Mouse (Mus musculus): ENCODE data around the gene Hps4. TPM values are rescaled to one million over a fixed set of nuclear protein-coding genes. Genes with fewer than 3 reads are reported as not detected.
A peak's percentile ranks its signal among the peaks of the same experiment; 100 is the strongest.

Gene Hps4
- 40.0 and 44.0 TPM in 2 replicates for polyA plus RNA-seq (2016; fragmentation: Nextera tagmentation; extraction: Ambion mirVana)

DNA sequence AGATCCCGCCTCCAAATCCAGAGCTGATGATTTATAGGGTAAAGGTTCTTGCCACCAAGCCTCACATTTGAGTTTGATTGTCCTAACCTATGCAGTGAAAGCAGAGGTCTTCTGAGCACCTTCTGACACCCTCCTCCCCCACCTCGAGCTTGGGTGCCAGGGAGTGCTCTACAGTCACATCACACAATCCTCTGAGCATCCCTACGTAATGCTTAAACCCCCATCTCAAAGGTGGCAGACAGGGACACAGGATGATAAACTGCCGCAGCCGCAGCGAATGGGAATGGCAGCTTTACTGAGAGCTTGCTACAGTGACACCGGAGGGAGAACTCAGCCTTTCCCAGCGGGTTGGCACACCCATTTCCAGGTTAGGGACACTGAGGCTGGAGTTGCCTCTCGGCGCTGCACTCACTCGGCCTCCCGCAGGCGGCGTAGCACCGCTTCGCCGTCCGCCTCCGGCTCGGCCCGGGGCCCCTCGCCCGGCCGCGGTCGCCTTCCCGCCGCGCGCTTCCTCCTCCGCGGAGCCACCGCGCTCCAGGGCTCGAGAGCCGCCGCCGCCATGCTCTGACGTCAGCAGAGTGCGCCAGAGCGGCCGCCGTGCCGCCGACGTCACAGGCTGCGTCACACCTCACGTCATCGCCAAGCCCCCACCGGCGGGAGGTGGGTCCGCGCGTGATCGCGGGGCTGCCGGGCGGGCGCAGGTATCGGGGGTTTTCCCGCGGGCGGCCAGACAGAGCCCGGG lies at the start of gene Hps4, which contains the start of gene Srrd:
Hps4 (plus strand) TSS at position 621 of the 742 bp plus-strand sequence.
Srrd (minus strand) TSS at position 578 of the 742 bp plus-strand sequence.
- peak within 1 kb of the TSS; percentile 79 for H3K4me3 ChIP-seq
- H3K9ac ChIP-seq = peak within 1 kb of the TSS; percentile 82
- H3K27me3 ChIP-seq = no peaks in the 10 kb centered on the region
- WGBS = 2% methylated on average over 61 of the region's 64 CpGs
- peaks cover 23% of the 10 kb centered on the region for H3K4me1 ChIP-seq
- peak within 1 kb of the TSS; percentile 85 for H3K4me2 ChIP-seq (replicated peaks)
- ATAC-seq (ENCODE audit: insufficient number of reproducible peaks, insufficient read depth, low FRiP score, low TSS enrichment) = no peak
- peaks cover 30% of the 10 kb centered on the region for H3K36me3 ChIP-seq
- peak within 1 kb of the TSS; percentile 51; the same call in 1 of the 2 replicates for H3K27ac ChIP-seq
- H3K9me3 ChIP-seq = no peaks in the 10 kb centered on the region

DNA sequence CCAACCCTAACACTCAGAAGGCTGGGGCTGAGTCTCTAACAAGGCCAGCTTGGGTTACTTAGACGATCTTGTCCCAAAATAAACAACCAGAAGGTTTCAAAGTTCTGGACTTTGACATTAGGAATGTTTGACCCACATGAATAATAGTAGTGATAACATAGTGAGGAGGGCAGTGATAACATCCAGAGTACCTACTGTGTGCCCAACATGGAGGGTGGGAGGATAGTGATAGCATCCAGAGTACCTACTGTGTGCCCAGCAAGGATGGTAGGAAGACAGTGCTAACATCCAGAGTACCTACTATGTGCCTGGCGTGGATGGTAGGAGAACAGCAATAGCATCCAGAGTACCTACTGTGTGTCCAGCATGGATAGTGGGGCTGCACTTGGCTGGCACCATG lies 49.1 kb upstream of the Hps4 start:
- no peak overlapping the region for H3K4me2 ChIP-seq (replicated peaks)
- H3K27me3 ChIP-seq = no peaks in the 10 kb centered on the region
- peaks cover 12% of the 10 kb centered on the region; the same call in 1 of the 2 replicates for H3K4me1 ChIP-seq
- H3K9me3 ChIP-seq = no peaks in the 10 kb centered on the region
- ATAC-seq (ENCODE audit: insufficient number of reproducible peaks, insufficient read depth, low FRiP score, low TSS enrichment) = no peak
- no peaks in the 10 kb centered on the region for H3K36me3 ChIP-seq
- no peak overlapping the region for H3K9ac ChIP-seq
- H3K27ac ChIP-seq = no peak overlapping the region
- WGBS = 71% methylated on average over 2 of the region's 2 CpGs
- H3K4me3 ChIP-seq = no peak overlapping the region

DNA sequence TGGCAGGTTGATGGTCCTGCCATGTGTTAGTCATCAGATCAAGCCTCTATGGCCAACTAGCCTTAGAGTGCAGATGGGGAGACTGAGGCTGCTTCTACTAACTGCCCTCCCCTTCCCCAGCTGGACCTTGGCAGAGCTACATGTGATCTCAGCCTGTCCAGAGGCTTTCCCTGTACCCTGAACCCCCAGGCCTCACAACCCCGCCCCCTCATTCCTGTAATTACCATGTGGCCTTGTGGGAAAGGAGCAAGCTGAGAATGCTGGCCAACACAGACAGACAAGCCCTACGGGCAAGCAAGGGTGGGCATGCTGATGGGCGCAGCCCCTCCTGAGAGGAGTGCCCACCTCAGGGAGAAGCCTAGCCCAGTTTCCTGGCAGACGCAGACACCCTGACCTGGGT lies 48.2 kb upstream of the Hps4 start:
- H3K4me1 ChIP-seq = peaks cover 12% of the 10 kb centered on the region; the same call in 1 of the 2 replicates
- no peak overlapping the region for H3K4me2 ChIP-seq (replicated peaks)
- ATAC-seq (ENCODE audit: insufficient number of reproducible peaks, insufficient read depth, low FRiP score, low TSS enrichment) = no peak
- no peaks in the 10 kb centered on the region for H3K36me3 ChIP-seq
- no peak overlapping the region for H3K4me3 ChIP-seq
- H3K9ac ChIP-seq = no peak overlapping the region
- no peaks in the 10 kb centered on the region for H3K9me3 ChIP-seq
- WGBS = 71% methylated on average over 4 of the region's 4 CpGs
- H3K27me3 ChIP-seq = no peaks in the 10 kb centered on the region
- H3K27ac ChIP-seq = no peak overlapping the region

DNA sequence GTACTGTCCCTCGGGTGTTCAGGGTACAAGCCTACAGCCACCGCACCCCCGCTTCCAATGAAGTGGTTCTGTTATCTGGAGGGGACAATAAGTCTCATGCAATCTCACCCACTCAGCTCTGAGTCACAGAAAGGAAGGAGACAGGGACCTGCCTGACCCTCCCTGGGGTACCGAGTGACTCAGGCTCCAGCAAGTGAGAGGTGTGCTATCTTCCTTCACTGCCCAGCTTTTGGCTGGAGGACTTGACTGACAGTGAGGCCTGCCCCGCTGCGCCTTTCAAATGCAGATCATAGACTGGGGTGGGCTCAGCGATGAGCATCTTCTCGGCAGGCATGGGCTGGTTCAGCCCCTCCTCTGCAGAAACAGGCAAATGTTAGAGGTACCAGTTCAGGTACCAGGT lies 47.7 kb upstream of the Hps4 start:
- Histone ChIP-seq H3K9me3 (no peaks in the 10 kb centered on the region), H3K4me1 (peaks cover 12% of the 10 kb centered on the region; the same call in 1 of the 2 replicates), H3K9ac (no peak overlapping the region; the same call in 1 of the 2 replicates), H3K36me3 (no peaks in the 10 kb centered on the region), H3K4me3 (no peak overlapping the region), H3K4me2 (replicated peaks) (no peak overlapping the region), H3K27ac (no peak overlapping the region), H3K27me3 (no peaks in the 10 kb centered on the region)
- 53% methylated on average over 8 of the region's 8 CpGs for WGBS
- no peak for ATAC-seq (ENCODE audit: insufficient number of reproducible peaks, insufficient read depth, low FRiP score, low TSS enrichment)

DNA sequence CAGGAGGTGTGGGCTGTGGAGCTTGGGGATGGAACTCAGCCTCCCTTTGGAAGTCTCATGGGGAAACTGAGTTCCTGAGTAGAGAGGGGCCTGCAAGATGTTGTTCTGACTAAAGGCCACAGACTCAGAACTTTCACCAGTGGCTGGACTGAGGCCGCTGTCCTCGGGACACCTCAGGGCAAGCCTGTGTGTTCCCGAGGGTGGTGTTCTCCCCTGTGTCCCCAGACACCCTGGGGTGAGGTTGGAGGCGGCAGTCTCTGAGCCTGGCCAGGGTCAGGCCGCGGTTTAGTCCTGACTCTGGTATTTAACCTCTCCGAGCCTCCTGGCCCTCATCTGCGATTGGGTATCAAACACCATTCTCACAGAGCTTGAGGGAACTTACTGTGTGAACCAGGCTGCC lies 47.3 kb upstream of the Hps4 start:
- Histone ChIP-seq H3K27me3 (no peaks in the 10 kb centered on the region), H3K36me3 (no peaks in the 10 kb centered on the region), H3K4me1 (peaks cover 12% of the 10 kb centered on the region; the same call in 1 of the 2 replicates), H3K4me3 (no peak overlapping the region), H3K9ac (no peak overlapping the region; the same call in 1 of the 2 replicates), H3K27ac (no peak overlapping the region), H3K4me2 (replicated peaks) (no peak overlapping the region), H3K9me3 (no peaks in the 10 kb centered on the region)
- no peak for ATAC-seq (ENCODE audit: insufficient number of reproducible peaks, insufficient read depth, low FRiP score, low TSS enrichment)
- 51% methylated on average over 8 of the region's 8 CpGs for WGBS

DNA sequence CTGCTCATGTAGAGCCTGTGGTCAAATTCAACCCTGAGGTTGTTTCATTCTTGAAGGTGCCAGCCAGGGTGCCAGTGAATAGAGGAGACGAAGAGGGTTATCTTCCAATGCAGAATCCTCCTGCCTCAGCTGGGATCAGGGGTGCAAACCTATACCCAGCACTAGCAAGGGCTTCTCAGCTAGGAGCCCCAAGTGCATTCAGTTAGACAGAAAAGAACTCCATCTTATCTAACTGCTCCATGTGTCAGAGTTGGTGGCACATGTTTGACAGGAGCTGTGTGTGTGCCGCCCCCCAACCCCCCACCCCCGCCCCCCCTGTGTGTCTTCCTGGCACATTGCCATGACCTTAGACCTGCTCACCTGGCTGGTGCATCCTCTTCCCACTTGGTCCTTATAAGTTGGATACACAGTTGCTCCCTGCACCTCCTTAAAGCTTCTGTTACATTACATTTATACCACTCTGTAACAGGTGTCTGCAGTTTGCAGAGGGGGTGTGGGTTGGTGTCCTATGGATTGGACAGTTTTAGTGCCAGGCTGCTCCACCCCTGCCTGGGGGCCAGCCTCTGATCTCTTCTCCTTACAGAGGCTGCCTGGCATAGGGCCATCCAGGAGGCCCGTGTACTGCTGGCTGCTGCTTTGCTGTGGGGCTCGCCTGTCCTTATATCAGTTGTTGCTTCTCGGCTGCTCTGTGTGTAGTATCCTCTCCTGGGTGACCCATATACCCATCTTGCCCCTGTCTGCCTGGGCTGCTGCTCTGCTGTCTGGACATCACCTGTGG lies 46.3 kb upstream of the Hps4 start:
- ATAC-seq (ENCODE audit: insufficient number of reproducible peaks, insufficient read depth, low FRiP score, low TSS enrichment) = no peak
- Histone ChIP-seq H3K36me3 (no peaks in the 10 kb centered on the region), H3K9me3 (no peaks in the 10 kb centered on the region), H3K4me3 (no peak overlapping the region), H3K27me3 (no peaks in the 10 kb centered on the region), H3K4me1 (peaks cover 12% of the 10 kb centered on the region; the same call in 1 of the 2 replicates), H3K4me2 (replicated peaks) (no peak overlapping the region), H3K9ac (no peak overlapping the region), H3K27ac (no peak overlapping the region)
- 84% methylated on average over 6 of the region's 6 CpGs for WGBS

DNA sequence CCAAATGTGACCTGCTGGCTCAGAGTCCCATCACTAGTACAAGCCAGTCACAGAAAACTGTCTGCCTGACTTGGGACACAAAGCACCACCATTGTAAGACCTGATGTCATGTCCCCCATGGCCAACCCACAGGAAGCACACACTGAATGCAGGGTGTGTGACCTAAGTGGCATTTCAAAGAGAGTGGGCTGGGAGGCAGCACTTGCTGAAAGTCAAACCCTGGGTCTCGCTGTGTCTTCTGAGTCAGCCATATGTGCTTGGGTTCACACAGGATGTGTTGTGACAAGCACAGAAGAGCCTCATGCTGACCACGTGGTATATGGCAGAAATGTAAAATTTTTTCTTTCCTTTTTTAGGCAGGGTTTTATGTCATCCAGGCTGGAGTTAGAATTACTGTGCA lies 45.6 kb upstream of the Hps4 start:
- ATAC-seq (ENCODE audit: insufficient number of reproducible peaks, insufficient read depth, low FRiP score, low TSS enrichment) = no peak
- Histone ChIP-seq H3K4me2 (replicated peaks) (no peak overlapping the region), H3K27ac (no peak overlapping the region), H3K4me1 (peaks cover 12% of the 10 kb centered on the region; the same call in 1 of the 2 replicates), H3K4me3 (no peak overlapping the region), H3K27me3 (no peaks in the 10 kb centered on the region), H3K9me3 (no peaks in the 10 kb centered on the region), H3K36me3 (no peaks in the 10 kb centered on the region), H3K9ac (no peak overlapping the region)
- WGBS = 56% methylated on average over 2 of the region's 2 CpGs

DNA sequence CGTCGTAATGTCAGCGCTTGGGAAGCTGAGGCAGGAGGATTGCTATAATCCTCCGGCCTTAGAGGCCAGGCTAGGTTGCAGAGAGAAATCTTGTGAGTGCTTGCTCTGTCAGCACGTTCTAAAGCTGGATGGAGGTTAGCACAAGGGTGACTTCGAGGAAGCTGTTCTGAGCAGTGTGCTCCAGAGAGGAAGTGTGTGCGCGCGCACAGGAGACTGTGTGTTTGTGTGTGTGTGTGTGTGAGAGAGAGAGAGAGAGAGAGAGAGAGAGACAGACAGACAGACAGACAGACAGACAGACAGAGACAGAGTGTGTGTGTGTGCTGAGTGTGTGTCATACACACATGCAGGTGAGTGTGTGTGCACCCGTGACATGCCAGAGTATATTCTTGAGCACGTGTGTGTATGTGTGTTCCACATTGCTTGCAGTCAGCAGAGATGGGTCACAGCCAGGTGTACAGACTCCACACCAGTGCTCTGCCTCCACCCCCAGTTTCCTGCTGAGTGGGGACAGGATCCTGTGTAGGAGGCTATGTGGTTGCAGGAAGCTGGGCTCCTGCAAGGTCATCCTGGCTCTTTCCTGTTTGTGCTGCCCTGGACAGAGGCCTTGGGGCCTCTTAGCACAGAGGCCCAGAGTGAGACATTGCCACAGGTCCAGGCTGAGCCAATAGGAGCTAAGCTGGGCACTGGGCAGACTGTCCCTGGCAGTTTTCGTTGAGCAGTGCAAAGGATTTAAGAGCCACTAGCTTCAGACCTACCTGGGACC lies 44.5 kb upstream of the Hps4 start:
- H3K27ac ChIP-seq = no peak overlapping the region
- no peak overlapping the region for H3K9ac ChIP-seq

DNA sequence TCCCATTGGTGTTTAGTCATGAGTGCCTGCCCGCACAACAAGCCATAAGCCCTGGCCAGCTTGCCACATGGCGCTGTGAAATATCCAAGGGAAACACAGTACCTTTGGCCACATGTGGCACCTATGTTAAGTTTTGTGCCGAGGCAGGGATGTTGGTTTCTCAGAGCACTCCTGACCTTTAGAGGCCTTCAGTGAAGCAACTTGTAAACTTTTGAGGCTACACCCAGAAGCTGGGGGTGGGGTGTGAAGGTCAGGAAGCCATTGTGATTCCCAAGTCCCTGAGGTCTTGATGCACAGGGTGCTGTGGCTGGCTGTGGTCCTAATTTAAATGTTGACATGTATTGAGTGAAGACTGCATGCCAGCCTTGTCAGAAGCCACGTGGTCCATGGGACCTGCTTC lies 43.5 kb upstream of the Hps4 start:
- Histone ChIP-seq H3K4me1 (peaks cover 12% of the 10 kb centered on the region; the same call in 1 of the 2 replicates), H3K9me3 (no peaks in the 10 kb centered on the region), H3K4me3 (no peak overlapping the region), H3K9ac (no peak overlapping the region), H3K27me3 (no peaks in the 10 kb centered on the region), H3K4me2 (replicated peaks) (no peak overlapping the region), H3K27ac (0 out of 2 replicates have a peak overlapping the region, but pooled peaks have one; percentile 25), H3K36me3 (no peaks in the 10 kb centered on the region)
- no peak for ATAC-seq (ENCODE audit: insufficient number of reproducible peaks, insufficient read depth, low FRiP score, low TSS enrichment)
- WGBS = 81% methylated on average over 4 of the region's 4 CpGs

More for the DNA sequence above, 44.5 kb upstream of the Hps4 start:
- WGBS = 84% methylated on average over 12 of the region's 12 CpGs
- Histone ChIP-seq H3K27me3 (no peaks in the 10 kb centered on the region), H3K36me3 (no peaks in the 10 kb centered on the region), H3K4me1 (peaks cover 12% of the 10 kb centered on the region; the same call in 1 of the 2 replicates), H3K4me2 (replicated peaks) (no peak overlapping the region), H3K9me3 (no peaks in the 10 kb centered on the region), H3K4me3 (no peak overlapping the region)
- ATAC-seq (ENCODE audit: insufficient number of reproducible peaks, insufficient read depth, low FRiP score, low TSS enrichment) = no peak

DNA sequence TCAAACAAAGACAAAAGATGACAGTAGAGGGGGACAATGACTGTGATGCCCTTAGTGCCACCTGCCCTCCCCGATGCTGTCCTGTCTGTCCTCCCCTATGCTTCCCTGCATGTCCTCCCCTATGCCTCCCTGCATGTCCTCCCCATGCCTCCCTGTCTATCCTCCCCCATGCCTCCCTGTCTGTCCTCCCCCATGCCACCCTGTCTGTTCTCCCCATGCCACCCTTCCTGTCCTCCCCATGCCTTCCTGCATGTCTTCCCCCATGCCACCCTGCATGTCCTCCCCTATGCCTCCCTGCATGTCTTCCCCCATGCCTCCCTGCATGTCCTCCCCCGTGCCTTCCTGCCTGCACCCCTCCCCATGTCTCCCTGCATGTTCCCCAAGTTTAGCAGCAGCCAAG lies 42.8 kb upstream of the Hps4 start:
- ATAC-seq (ENCODE audit: insufficient number of reproducible peaks, insufficient read depth, low FRiP score, low TSS enrichment) = no peak
- 73% methylated on average over 2 of the region's 2 CpGs for WGBS
- Histone ChIP-seq H3K27ac (no peak overlapping the region), H3K4me3 (no peak overlapping the region), H3K9ac (no peak overlapping the region), H3K4me1 (peaks cover 5% of the 10 kb centered on the region; the same call in 1 of the 2 replicates), H3K36me3 (no peaks in the 10 kb centered on the region), H3K9me3 (no peaks in the 10 kb centered on the region), H3K4me2 (replicated peaks) (no peak overlapping the region), H3K27me3 (no peaks in the 10 kb centered on the region)

DNA sequence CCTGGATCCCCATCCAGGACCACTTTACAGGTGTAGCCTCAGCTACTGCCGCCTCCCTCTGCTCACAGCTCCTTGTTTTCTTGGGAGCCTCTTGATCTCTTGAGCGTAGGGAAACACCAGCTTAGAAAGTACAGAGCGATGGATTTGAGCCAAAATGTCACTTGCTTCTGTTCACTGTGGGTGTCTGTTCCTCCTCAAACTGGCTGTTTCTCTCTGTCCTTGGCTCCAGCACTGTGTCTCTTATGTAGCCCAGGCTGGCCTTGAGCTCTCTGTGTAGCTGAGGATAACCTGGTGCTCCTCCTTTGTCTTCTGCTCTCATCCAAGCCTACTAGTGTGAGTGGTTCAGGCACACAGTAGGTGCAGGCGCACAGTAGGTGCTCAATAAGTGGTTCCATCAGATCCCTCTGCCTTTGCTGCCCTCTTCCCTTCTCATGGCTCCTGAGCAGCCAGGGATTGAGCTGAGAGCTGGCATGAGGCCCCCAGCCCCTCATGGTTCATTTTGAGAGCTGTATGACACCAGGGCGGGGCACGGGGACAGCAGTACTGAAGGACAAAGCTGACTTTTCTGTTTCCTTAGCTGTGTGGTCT lies 42.1 kb upstream of the Hps4 start:
- Histone ChIP-seq H3K36me3 (no peaks in the 10 kb centered on the region), H3K4me3 (no peak overlapping the region), H3K27ac (no peak overlapping the region), H3K4me1 (no peaks in the 10 kb centered on the region), H3K9me3 (no peaks in the 10 kb centered on the region), H3K9ac (no peak overlapping the region), H3K4me2 (replicated peaks) (no peak overlapping the region), H3K27me3 (no peaks in the 10 kb centered on the region)
- WGBS = 92% methylated on average over 6 of the region's 6 CpGs
- no peak for ATAC-seq (ENCODE audit: insufficient number of reproducible peaks, insufficient read depth, low FRiP score, low TSS enrichment)

All from embryonic facial prominence, embryonic 12.5 days (tissue).